Mouse (Mus musculus) monocyte, adult 59 days (primary cell): ENCODE data around the gene Bicdl1. TPM values are rescaled to one million over a fixed set of nuclear protein-coding genes. Genes with fewer than 3 reads are reported as not detected.

Experiments used
- total RNA-seq, 2 experiments: library from RNA; stranded (reverse); gene quantifications; one replicate each; pipeline ENCODE4 v1.2.4; 2023

The Bicdl1 gene
- total RNA-seq = 1 to 10 TPM; 2.0 to 2.3 TPM

DNA sequence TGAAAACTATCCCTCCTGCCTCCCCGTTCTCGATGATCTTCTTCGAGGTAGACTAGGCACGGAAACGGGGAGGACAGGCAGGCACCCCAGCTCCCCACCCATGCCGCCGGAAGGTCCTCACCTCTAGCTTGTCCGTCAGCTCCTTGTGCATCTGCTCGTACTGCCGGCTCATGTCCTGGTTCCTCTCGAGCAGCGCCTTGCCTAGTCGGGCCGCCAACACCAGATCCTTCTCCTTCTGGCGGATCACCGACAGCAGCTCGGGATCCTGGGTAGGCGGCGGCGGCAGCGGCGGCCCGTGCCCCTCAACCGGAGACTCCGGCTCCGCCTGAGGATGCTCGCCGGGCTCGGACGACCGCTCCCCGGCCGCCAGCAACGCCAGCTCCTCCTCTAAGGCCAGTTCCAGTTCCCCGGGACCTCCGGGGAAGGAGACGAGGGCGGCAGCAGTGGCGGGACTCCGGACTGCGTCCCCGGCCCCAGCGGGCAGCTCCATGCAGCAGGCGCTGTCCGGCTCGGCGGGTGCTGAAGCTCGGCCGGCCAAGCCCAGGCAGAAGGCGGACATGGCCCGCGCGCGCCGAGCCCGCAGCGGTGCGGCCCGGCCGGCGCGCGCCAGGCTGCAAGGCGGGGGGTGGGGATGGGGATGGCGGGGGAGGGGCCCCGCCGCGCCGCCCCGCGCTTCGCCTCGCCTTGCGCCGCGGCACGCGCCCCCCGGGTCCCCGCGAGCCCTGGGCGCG is at the start of gene Bicdl1:
Gene Bicdl1, minus strand, starts transcription at position 621 of the 731 bp plus-strand sequence.

DNA sequence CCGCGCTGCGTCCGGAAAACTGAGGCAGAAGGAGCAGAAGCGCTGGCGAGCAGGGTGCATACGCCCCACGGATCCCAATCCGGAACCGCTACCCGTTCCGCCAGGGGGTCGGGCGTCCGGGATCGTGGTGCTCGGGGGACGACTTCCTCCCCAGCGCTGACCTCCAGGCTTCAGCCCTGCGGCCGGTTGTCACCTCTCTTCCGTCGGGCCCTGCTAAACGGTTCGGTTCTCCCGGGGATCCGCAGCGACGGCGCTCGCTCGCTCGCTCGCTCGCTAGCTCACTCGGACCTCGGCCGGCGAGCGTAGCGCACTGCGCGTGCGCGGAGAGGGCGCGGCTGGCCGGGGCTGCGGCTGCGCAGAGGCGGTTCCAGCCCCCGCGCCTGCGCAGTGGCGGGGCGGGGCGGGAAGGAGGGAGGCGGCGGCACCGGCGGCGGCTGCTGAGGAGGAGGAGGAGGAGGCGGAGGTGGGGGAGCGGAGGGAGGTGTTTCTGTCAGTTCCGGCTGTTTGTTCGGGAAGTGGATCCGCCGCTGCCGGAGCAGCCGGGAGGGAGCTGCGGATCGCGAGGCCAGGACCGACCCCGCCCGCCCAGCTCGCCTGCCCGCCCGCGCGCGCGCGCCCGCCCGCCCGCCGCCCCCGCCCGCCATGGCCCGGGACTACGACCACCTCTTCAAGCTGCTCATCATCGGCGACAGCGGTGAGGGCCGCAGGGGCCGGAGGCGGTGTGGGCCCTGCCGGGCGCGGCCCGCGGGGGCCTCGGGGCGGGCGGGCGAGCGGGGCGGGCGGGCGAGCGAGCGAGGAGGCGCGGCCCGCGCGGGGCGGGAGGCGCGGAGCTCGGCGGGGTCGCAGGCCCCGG is 99.7 kb downstream of the Bicdl1 start, which contains the start of gene Rab35:
Gene Rab35, plus strand, starts transcription at position 404 of the 853 bp plus-strand sequence.

Other genes with a start within 250 kb of the Bicdl1 start
- 10 to 100 TPM in 1 of 2 experiments, 1 to 10 TPM in 1; 8.0 to 11.5 TPM for gene Sirt4, start 246.9 kb downstream of the Bicdl1 start, total RNA-seq
- gene Pxn, start 224.9 kb downstream of the Bicdl1 start, total RNA-seq = 100 to 1,000 TPM; 227 to 234 TPM
- gene Rplp0, start 172.2 kb downstream of the Bicdl1 start, total RNA-seq = 1,000 to 10,000 TPM; 1,287 TPM
- 10 to 100 TPM; 51.3 to 51.6 TPM for gene Gcn1l1, start 166.4 kb downstream of the Bicdl1 start, total RNA-seq
- gene Rab35, start 99.7 kb downstream of the Bicdl1 start, total RNA-seq = 10 to 100 TPM; 64.6 to 69.9 TPM
- 1 to 10 TPM; 2.1 to 2.4 TPM for gene Cit, start 113.7 kb upstream of the Bicdl1 start, total RNA-seq